Mouse (Mus musculus): ENCODE measurements around the gene Grin1.

DNA sequence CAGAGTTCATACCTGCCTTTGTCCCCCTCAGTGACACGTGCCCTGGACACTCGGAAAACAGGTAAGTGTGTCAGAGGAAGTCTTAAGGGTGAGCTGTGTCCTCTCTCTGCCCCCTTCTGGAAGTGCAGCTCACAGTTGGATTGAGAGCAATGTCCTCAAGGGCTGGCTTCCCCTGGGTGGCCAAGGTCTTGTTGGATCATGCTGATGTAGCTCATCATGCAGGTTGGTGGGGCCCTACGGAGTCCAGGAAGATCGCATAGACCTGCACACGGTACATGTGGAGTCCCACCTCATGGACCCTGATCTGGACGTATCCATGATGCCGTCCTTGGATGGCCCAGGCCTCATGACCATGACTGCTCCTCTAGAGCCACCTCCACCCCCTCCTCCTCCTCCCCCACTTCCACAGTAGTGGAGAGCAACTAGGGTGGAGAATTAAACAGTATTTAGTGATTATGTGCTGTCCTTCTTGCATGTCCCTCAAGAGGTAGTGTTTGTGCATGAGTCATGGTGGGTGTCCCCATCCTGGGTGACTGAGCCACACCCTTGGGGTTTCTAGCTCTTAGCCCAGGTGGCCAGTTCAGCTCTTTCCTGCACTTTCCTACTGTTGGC, 30.1 kb downstream of the Grin1 start:
- TF ChIP-seq POLR2A (IDR thresholded peaks at IDR 0.05; ENCODE audit: low read depth, low read length), result no peak
- no peak for TF ChIP-seq CTCF (IDR thresholded peaks at IDR 0.05; ENCODE audit: extremely low read depth, insufficient read length, insufficient replicate concordance, low read depth, low read length)

Data from small intestine, adult 2 months (tissue).